Mouse (Mus musculus): ENCODE measurements around the gene AW822073.
"Not testable (repeated sequence)": the region's sequence is repeated elsewhere in the genome, so short reads cannot be mapped to it uniquely, and the experiment has no call there.

AW822073 gene

GRCm38 (mm10) chr10:58221571-58221970 is 3.2 kb downstream of the AW822073 start:
- not testable (repeated sequence) for DNase-seq (ENCODE audit: low read depth)

DNA sequence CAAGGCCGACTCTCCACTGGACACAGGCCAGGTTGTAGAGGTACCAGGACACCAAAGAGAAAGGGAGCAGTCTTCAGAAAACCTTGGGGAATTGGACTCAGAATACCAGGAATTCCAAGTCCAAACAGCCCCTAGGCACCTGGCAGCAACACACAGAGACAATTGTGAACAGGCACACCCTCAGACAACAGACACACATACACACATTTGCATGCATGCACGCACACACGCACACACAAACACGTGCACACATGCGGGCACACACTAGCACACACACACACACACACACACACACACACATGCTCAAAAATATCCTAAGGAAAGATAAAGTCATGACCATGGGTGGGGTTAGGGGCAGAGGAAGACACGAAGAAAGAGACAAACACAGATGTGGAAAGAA is 4.0 kb downstream of the AW822073 start:
- no peak for DNase-seq (ENCODE audit: low read depth)

- no peak for DNase-seq (ENCODE audit: low read depth)
Measured at GRCm38 (mm10) chr10:58217366-58217765, 7.4 kb downstream of the AW822073 start.

GRCm38 (mm10) chr10:58215353-58215752 is 9.4 kb downstream of the AW822073 start:
- DNase-seq (ENCODE audit: low read depth) = no peak

DNA sequence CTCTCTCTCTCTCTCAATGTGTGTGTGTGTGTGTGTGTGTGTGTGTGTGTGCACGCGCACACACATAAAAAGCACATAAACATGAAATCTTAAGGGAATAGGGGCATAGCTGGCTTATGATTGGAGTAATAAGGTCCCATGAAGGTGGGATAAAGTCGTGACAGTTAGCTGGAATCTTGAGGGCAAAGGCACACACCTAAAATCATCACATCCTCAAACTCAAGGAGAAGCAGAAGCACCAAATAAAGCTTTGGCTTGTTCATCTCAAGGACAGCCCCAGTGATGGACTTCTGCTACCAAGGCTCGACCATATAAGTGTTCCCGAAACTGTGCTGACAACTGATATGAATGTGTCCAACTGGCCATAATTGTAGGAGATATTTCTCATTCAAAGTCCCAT is 9.8 kb downstream of the AW822073 start:
- DNase-seq (ENCODE audit: low read depth) = no peak

DNA sequence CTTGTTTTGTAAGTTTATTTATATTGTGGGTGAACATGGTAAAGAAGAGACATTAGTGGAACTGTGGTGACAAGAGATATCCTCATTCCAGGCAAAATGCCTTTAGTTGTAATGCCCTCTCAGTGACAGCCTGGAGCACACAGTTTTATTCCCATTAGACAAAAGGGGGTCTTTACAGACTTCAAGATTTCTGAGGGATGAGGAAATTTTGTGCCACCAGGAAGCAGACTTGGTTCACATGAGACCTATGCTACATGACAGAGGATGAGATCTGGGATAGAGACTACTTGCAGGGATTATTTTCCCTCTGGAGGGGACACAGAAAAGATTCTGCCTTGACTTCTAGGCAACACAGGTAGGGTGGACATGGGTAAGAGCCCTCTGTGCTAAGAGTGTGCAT is 10.2 kb downstream of the AW822073 start:
- DNase-seq (ENCODE audit: low read depth) = no peak

GRCm38 (mm10) chr10:58212230-58212629 is 12.5 kb downstream of the AW822073 start:
- no peak for DNase-seq (ENCODE audit: low read depth)

DNA sequence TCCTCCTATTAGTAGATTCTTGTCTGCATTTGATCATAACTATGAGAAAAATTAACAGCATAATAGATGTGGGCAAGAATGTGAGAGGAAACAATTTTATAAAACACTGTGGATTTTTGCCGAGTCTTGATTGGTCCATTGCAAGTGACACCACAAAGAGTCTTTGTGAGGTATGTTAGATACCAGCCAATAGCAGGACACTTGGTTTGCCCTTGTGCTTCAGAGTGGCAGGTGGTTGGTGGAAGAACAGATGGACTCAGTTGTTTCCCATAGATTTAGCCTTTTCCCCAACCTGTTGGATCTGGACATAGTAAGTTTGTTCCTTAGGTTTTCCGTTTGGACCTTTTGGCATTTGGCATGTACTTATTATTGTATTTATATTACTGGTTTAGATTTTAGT is 13.5 kb downstream of the AW822073 start:
- DNase-seq (ENCODE audit: low read depth) = no peak

DNA sequence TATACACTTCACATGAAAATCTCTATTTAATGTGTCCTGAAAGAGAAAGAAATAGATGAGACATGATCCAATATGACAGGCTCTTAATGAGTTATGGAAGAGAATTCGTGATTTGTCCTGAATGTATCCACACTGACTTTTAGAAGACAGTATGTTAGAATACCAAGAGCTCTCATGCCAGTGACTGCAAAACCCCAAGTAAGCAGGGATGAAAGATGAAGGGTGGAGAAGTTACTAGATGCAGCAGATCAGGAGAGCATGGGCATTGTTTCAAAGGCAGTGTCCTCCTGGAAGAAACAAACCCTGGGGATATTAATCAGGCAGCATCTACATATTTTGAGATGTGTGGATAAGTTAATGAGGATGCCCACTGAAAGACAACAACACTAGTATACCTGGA is 14.2 kb downstream of the AW822073 start:
- DNase-seq (ENCODE audit: low read depth) = no peak

- DNase-seq (ENCODE audit: low read depth) = no peak
Measured at GRCm38 (mm10) chr10:58209710-58210467, 14.8 kb downstream of the AW822073 start.

DNA sequence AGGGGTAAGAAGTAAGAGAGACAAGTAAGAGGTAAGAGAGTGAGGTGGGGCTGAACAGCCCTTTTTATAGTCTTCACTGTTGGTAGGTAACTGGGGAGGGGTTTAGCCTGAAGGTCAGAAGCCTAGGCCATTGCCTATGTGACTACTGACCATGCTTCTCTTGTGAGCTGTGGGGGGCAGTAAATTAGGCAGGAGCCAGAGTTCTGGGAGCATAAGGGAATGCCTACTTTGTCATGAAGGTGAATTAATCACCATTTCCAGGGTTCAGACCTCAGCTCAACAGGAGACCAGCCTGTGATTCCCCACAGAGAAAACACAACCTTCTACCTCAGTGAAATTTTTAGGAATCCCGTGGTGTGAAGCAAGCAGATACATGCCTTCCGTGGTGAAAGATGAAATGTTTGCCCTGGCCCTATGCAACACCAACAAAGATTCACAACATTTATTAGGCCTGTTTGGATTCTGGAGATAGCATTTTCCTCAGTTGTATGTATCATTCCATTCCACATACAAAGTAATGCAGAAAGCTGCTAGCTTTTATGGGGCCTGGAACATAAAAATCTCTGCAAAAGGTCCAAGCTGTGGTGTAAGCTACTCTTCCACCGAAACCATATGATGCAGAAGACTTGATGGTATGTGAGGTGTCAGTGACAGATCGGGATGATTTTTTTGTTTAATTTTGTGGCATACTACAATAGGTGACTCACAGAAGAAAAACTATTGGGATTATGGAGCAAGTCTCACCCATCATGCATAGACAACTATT is 17.9 kb downstream of the AW822073 start:
- DNase-seq (ENCODE audit: low read depth) = no peak

- no peak for DNase-seq (ENCODE audit: low read depth)
Measured at GRCm38 (mm10) chr10:58205986-58206385, 18.7 kb downstream of the AW822073 start.

Measured in c-Kit-positive CD71-negative TER-119-negative erythroid progenitor cells, embryonic 14.5 days (primary cell).